Mouse (Mus musculus): ENCODE data around the gene Rgl1. TPM values are rescaled to one million over a fixed set of nuclear protein-coding genes. Genes with fewer than 3 reads are reported as not detected.

The Rgl1 gene
- polyA plus RNA-seq, 2 experiments, result 5.4 to 8.6 TPM

GRCm38 (mm10) chr1:152750312-152750965 is 15.7 kb downstream of the Rgl1 start, which contains the start of gene Apobec4:
TSS of gene Apobec4 (plus strand) at chr1:152750551.
- ATAC-seq (ENCODE audit: insufficient read depth), result no peak
- Histone ChIP-seq H3K27ac (no peak within 1 kb of the TSS), H3K9ac (replicated peaks) (no peak within 1 kb of the TSS), H3K4me1 (replicated peaks; ENCODE audit: control insufficient read depth in 2 of 2, insufficient read depth in 2 of 2, low read length in 1 of 2) (no peaks in the 10 kb centered on the region), H3K9me3 (ENCODE audit: control insufficient read depth, low read length) (no peaks in the 10 kb centered on the region), H3K4me3 (ENCODE audit: insufficient read depth in 1 of 2, low read depth in 2 of 2, low read length in 2 of 2) (no peak within 1 kb of the TSS), H3K27me3 (ENCODE audit: control insufficient read depth, insufficient read depth, low read length) (no peaks in the 10 kb centered on the region), H3K36me3 (replicated peaks; ENCODE audit: control insufficient read depth, insufficient read depth, low read depth) (no peaks in the 10 kb centered on the region), H3K4me2 (ENCODE audit: low read depth) (no peak within 1 kb of the TSS)
- TF ChIP-seq CTCF (IDR thresholded peaks at IDR 0.05; ENCODE audit: low read depth), result no peak
- TF ChIP-seq EP300 (IDR thresholded peaks at IDR 0.05; ENCODE audit: low read depth), result no peak
- 62% methylated on average over 13 of the region's 13 CpGs for WGBS (ENCODE audit: insufficient replicate concordance)
- no peak for DNase-seq (ENCODE audit: low read depth in 3 of 3, low spot score in 3 of 3)

GRCm38 (mm10) chr1:152749276-152749675 is 16.9 kb downstream of the Rgl1 start:
- TF ChIP-seq EP300 (IDR thresholded peaks at IDR 0.05; ENCODE audit: low read depth) (no peak), CTCF (IDR thresholded peaks at IDR 0.05; ENCODE audit: low read depth) (no peak)
- 51% methylated on average over 9 of the region's 9 CpGs for WGBS (ENCODE audit: insufficient replicate concordance)
- Histone ChIP-seq H3K9me3 (ENCODE audit: control insufficient read depth, low read length) (no peaks in the 10 kb centered on the region), H3K9ac (replicated peaks) (no peak overlapping the region), H3K27me3 (ENCODE audit: control insufficient read depth, insufficient read depth, low read length) (no peaks in the 10 kb centered on the region), H3K27ac (no peak overlapping the region), H3K4me2 (ENCODE audit: low read depth) (no peak overlapping the region), H3K36me3 (replicated peaks; ENCODE audit: control insufficient read depth, insufficient read depth, low read depth) (no peaks in the 10 kb centered on the region), H3K4me3 (ENCODE audit: insufficient read depth in 1 of 2, low read depth in 2 of 2, low read length in 2 of 2) (no peak overlapping the region), H3K4me1 (replicated peaks; ENCODE audit: control insufficient read depth in 2 of 2, insufficient read depth in 2 of 2, low read length in 1 of 2) (no peaks in the 10 kb centered on the region)
- DNase-seq (ENCODE audit: low read depth in 3 of 3, low spot score in 3 of 3) (no peak), ATAC-seq (ENCODE audit: insufficient read depth) (no peak)

DNA sequence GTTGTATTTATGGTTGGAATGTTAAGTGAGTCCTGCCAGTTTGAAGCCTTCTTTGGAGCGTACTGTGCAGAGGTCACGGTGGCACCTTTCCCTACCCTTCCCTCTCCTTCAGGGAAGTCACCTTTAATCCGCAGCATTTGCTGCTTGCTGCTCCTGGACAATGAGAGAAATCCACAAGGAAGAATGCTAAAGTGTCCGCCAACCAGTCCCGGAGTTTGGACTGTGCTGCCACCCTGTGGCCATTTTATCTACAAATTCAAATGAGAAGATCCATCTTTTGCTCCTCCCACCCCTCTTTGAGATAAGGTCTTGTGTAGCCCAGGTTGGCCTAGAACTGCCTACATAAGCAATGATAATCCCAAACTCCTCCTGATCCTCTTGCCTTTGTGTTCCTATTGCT is 19.7 kb downstream of the Rgl1 start:
- no peak overlapping the region for H3K4me3 ChIP-seq (ENCODE audit: insufficient read depth in 1 of 2, low read depth in 2 of 2, low read length in 2 of 2)
- H3K9ac ChIP-seq (replicated peaks), result no peak overlapping the region
- no peaks in the 10 kb centered on the region for H3K9me3 ChIP-seq (ENCODE audit: control insufficient read depth, low read length)
- peak; percentile 36 to 41 (median 37) for DNase-seq (ENCODE audit: low read depth in 3 of 3, low spot score in 3 of 3)
- no peak overlapping the region for H3K27ac ChIP-seq
- 16% methylated on average over 5 of the region's 5 CpGs for WGBS (ENCODE audit: insufficient replicate concordance)
- TF ChIP-seq EP300 (IDR thresholded peaks at IDR 0.05; ENCODE audit: low read depth) (no peak), CTCF (IDR thresholded peaks at IDR 0.05; ENCODE audit: low read depth) (peak; percentile 72)
- no peaks in the 10 kb centered on the region for H3K36me3 ChIP-seq (replicated peaks; ENCODE audit: control insufficient read depth, insufficient read depth, low read depth)
- no peak overlapping the region for H3K4me2 ChIP-seq (ENCODE audit: low read depth)
- ATAC-seq (ENCODE audit: insufficient read depth), result no peak
- H3K27me3 ChIP-seq (ENCODE audit: control insufficient read depth, insufficient read depth, low read length), result no peaks in the 10 kb centered on the region
- no peaks in the 10 kb centered on the region for H3K4me1 ChIP-seq (replicated peaks; ENCODE audit: control insufficient read depth in 2 of 2, insufficient read depth in 2 of 2, low read length in 1 of 2)

DNA sequence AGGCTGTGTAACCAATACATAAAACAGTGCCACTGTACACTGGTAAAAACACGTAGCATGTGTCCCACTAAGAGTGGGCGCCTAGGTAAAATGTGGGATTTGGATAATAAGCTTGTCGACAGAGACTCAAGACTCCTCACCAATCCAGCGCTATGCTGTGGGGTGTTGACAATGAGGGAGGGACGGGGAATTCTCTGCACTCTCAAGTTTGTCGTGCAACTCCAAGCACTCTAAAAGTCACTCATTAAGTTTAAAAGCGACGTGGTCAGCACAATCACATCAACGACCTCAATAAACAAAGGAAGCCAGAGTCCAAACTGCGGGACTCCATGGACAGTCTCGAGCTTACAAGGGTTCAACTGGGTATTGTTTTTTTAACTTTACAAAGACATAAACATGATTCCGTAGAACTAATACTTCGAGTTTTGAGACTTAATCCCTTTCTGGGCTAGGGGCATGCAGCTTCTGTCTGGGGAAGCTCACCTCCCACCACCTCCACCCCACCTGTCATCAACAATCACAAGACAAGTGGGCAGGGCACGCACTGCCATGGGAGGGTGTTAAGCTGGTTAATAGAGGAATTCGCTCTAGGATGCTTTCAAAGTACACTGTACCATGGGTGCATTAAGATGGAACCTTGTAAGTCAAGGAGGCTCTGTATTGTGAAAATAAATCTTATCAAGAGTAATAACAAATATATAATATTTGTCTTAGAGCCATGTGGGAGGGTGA is 22.9 kb downstream of the Rgl1 start:
- Histone ChIP-seq H3K9me3 (ENCODE audit: control insufficient read depth, low read length) (no peaks in the 10 kb centered on the region), H3K4me2 (ENCODE audit: low read depth) (no peak overlapping the region), H3K9ac (replicated peaks) (no peak overlapping the region), H3K27me3 (ENCODE audit: control insufficient read depth, insufficient read depth, low read length) (no peaks in the 10 kb centered on the region), H3K36me3 (replicated peaks; ENCODE audit: control insufficient read depth, insufficient read depth, low read depth) (no peaks in the 10 kb centered on the region), H3K4me1 (replicated peaks; ENCODE audit: control insufficient read depth in 2 of 2, insufficient read depth in 2 of 2, low read length in 1 of 2) (no peaks in the 10 kb centered on the region), H3K27ac (no peak overlapping the region), H3K4me3 (ENCODE audit: insufficient read depth in 1 of 2, low read depth in 2 of 2, low read length in 2 of 2) (no peak overlapping the region)
- ATAC-seq (ENCODE audit: insufficient read depth), result no peak
- DNase-seq (ENCODE audit: low read depth in 3 of 3, low spot score in 3 of 3), result no peak
- 53% methylated on average over 15 of the region's 15 CpGs for WGBS (ENCODE audit: insufficient replicate concordance)
- TF ChIP-seq EP300 (IDR thresholded peaks at IDR 0.05; ENCODE audit: low read depth) (no peak), CTCF (IDR thresholded peaks at IDR 0.05; ENCODE audit: low read depth) (no peak)

- TF ChIP-seq CTCF (IDR thresholded peaks at IDR 0.05; ENCODE audit: low read depth) (no peak), EP300 (IDR thresholded peaks at IDR 0.05; ENCODE audit: low read depth) (no peak)
- H3K27ac ChIP-seq, result no peak overlapping the region
- no peak overlapping the region for H3K9ac ChIP-seq (replicated peaks)
- H3K9me3 ChIP-seq (ENCODE audit: control insufficient read depth, low read length), result no peaks in the 10 kb centered on the region
- ATAC-seq (ENCODE audit: insufficient read depth) (no peak), DNase-seq (ENCODE audit: low read depth in 3 of 3, low spot score in 3 of 3) (no peak)
- WGBS (ENCODE audit: insufficient replicate concordance), result 76% methylated on average over 11 of the region's 11 CpGs
- no peaks in the 10 kb centered on the region for H3K36me3 ChIP-seq (replicated peaks; ENCODE audit: control insufficient read depth, insufficient read depth, low read depth)
- no peaks in the 10 kb centered on the region for H3K27me3 ChIP-seq (ENCODE audit: control insufficient read depth, insufficient read depth, low read length)
- H3K4me1 ChIP-seq (replicated peaks; ENCODE audit: control insufficient read depth in 2 of 2, insufficient read depth in 2 of 2, low read length in 1 of 2), result no peaks in the 10 kb centered on the region
- no peak overlapping the region for H3K4me3 ChIP-seq (ENCODE audit: insufficient read depth in 1 of 2, low read depth in 2 of 2, low read length in 2 of 2)
- H3K4me2 ChIP-seq (ENCODE audit: low read depth), result no peak overlapping the region
Observed at GRCm38 (mm10) chr1:152739374-152739773, 26.8 kb downstream of the Rgl1 start.
